Mouse (Mus musculus) urinary bladder, postnatal 25 days (tissue): ENCODE data around the gene Wdhd1.

Experiments
- DNase-seq: peaks from one replicate; pipeline ENCODE4 v3.0.0; 2022; ENCODE audit warnings: low spot score

Wdhd1 gene

GRCm38 (mm10) chr14:47279058-47279457 is 2.4 kb upstream of the Wdhd1 start:
- no peak for DNase-seq

GRCm38 (mm10) chr14:47276036-47276603 is 537 bp downstream of the Wdhd1 start:
- no peak for DNase-seq

- no peak for DNase-seq
Measured at GRCm38 (mm10) chr14:47275417-47275816, 1.2 kb downstream of the Wdhd1 start.

GRCm38 (mm10) chr14:47273751-47274150 is 2.9 kb downstream of the Wdhd1 start:
- DNase-seq = no peak

GRCm38 (mm10) chr14:47269706-47270105 is 7.0 kb downstream of the Wdhd1 start:
- no peak for DNase-seq

- DNase-seq = no peak
Measured at GRCm38 (mm10) chr14:47269056-47269455, 7.6 kb downstream of the Wdhd1 start.

GRCm38 (mm10) chr14:47265829-47266228 is 10.8 kb downstream of the Wdhd1 start:
- no peak for DNase-seq

- DNase-seq = no peak
Measured at GRCm38 (mm10) chr14:47264866-47265265, 11.8 kb downstream of the Wdhd1 start.

- no peak for DNase-seq
Measured at GRCm38 (mm10) chr14:47249839-47250238, 26.8 kb downstream of the Wdhd1 start.

- DNase-seq = no peak
Measured at GRCm38 (mm10) chr14:47242753-47243152, 33.9 kb downstream of the Wdhd1 start.

GRCm38 (mm10) chr14:47241046-47241445 is 35.6 kb downstream of the Wdhd1 start:
- DNase-seq = no peak

- no peak for DNase-seq
Measured at GRCm38 (mm10) chr14:47240600-47240999, 36.1 kb downstream of the Wdhd1 start.

- no peak for DNase-seq
Measured at GRCm38 (mm10) chr14:47237286-47237685, 39.4 kb downstream of the Wdhd1 start.

- no peak for DNase-seq
Measured at GRCm38 (mm10) chr14:47236491-47236890, 40.2 kb downstream of the Wdhd1 start.

GRCm38 (mm10) chr14:47234526-47235250 is 42.0 kb downstream of the Wdhd1 start:
- DNase-seq = no peak

- DNase-seq = no peak
Measured at GRCm38 (mm10) chr14:47234032-47234431, 42.6 kb downstream of the Wdhd1 start.

GRCm38 (mm10) chr14:47233602-47234001 is 43.1 kb downstream of the Wdhd1 start:
- no peak for DNase-seq

GRCm38 (mm10) chr14:47229796-47230376 is 46.8 kb downstream of the Wdhd1 start:
- no peak for DNase-seq

GRCm38 (mm10) chr14:47225931-47226330 is 50.7 kb downstream of the Wdhd1 start:
- no peak for DNase-seq

- DNase-seq = no peak
Measured at GRCm38 (mm10) chr14:47224476-47225325, 52.0 kb downstream of the Wdhd1 start.

GRCm38 (mm10) chr14:47222631-47223450 is 53.8 kb downstream of the Wdhd1 start:
- DNase-seq = no peak

GRCm38 (mm10) chr14:47221567-47221966 is 55.1 kb downstream of the Wdhd1 start:
- DNase-seq = no peak
